Mouse (Mus musculus): Measurements from ENCODE around the gene Il13.
A peak's percentile ranks its signal among the peaks of the same experiment; 100 is the strongest.

Il13 gene

GRCm38 (mm10) chr11:53634556-53634955 lies at the start of gene Il13:
Gene Il13 (minus strand): TSS chr11:53634702.
- no peak for DNase-seq (ENCODE audit: low spot score)

GRCm38 (mm10) chr11:53682994-53683530 lies 48.6 kb upstream of the Il13 start:
- DNase-seq (ENCODE audit: low spot score) = no peak

GRCm38 (mm10) chr11:53682170-53682569 lies 47.7 kb upstream of the Il13 start:
- DNase-seq (ENCODE audit: low spot score) = no peak

GRCm38 (mm10) chr11:53681686-53682085 lies 47.2 kb upstream of the Il13 start:
- DNase-seq (ENCODE audit: low spot score) = no peak

- DNase-seq (ENCODE audit: low spot score) = no peak
Observed at GRCm38 (mm10) chr11:53680141-53680540, 45.6 kb upstream of the Il13 start.

GRCm38 (mm10) chr11:53671414-53671813 lies 36.9 kb upstream of the Il13 start:
- no peak for DNase-seq (ENCODE audit: low spot score)

GRCm38 (mm10) chr11:53664091-53664490 lies 29.6 kb upstream of the Il13 start:
- DNase-seq (ENCODE audit: low spot score) = no peak

GRCm38 (mm10) chr11:53662794-53663674 lies 28.5 kb upstream of the Il13 start:
- DNase-seq (ENCODE audit: low spot score) = peak; percentile 27

- DNase-seq (ENCODE audit: low spot score) = no peak
Observed at GRCm38 (mm10) chr11:53657828-53658227, 23.3 kb upstream of the Il13 start.

- no peak for DNase-seq (ENCODE audit: low spot score)
Observed at GRCm38 (mm10) chr11:53657381-53657780, 22.9 kb upstream of the Il13 start.

GRCm38 (mm10) chr11:53656558-53657202 lies 22.2 kb upstream of the Il13 start:
- no peak for DNase-seq (ENCODE audit: low spot score)

GRCm38 (mm10) chr11:53655043-53655442 lies 20.5 kb upstream of the Il13 start:
- no peak for DNase-seq (ENCODE audit: low spot score)

GRCm38 (mm10) chr11:53652427-53652826 lies 17.9 kb upstream of the Il13 start:
- no peak for DNase-seq (ENCODE audit: low spot score)

- no peak for DNase-seq (ENCODE audit: low spot score)
Observed at GRCm38 (mm10) chr11:53651441-53651840, 16.9 kb upstream of the Il13 start.

- DNase-seq (ENCODE audit: low spot score) = no peak
Observed at GRCm38 (mm10) chr11:53644017-53644416, 9.5 kb upstream of the Il13 start.

GRCm38 (mm10) chr11:53642744-53643279 lies 8.3 kb upstream of the Il13 start:
- no peak for DNase-seq (ENCODE audit: low spot score)

- DNase-seq (ENCODE audit: low spot score) = no peak
Observed at GRCm38 (mm10) chr11:53637803-53638260, 3.3 kb upstream of the Il13 start.

- DNase-seq (ENCODE audit: low spot score) = no peak
Observed at GRCm38 (mm10) chr11:53637046-53637802, 2.7 kb upstream of the Il13 start.

GRCm38 (mm10) chr11:53636183-53636646 lies 1.7 kb upstream of the Il13 start:
- no peak for DNase-seq (ENCODE audit: low spot score)

GRCm38 (mm10) chr11:53635590-53636182 lies 1.2 kb upstream of the Il13 start:
- no peak for DNase-seq (ENCODE audit: low spot score)

GRCm38 (mm10) chr11:53633644-53634043 lies 858 bp downstream of the Il13 start:
- DNase-seq (ENCODE audit: low spot score) = no peak
